Mouse (Mus musculus): ENCODE measurements around the gene Lbhd1.

The Lbhd1 gene

DNA sequence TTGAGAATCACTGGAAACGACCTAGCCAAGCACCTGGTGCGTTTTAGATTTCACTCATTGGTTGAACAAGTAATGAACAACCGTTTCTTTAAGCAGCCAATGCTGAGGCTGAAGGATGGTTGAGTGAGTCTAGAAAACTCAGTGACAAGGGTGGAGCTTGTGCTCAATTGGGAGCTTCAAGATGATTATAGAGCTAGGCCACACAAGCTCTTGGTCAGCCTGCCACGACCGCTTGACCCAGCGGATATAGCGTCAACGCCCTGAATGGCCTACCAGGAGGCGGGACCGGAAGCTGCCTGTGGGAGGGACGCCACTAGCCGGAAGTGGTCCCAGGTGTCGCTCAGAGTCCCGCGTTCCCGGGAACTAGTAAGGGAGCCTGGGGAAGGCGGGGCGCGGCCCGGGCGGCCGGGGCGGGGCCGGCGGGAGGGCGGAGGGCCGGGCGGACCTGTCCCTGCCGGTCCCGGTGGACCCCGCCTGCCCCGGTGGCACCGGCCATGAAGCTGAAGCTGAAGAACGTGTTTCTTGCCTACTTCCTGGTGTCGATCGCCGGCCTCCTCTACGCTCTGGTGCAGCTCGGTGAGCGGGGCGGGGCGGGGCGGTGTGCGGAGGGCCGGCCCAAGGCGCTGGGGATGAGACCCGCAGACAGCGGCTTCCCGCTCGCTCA is 36.7 kb downstream of the Lbhd1 start, which contains the start of gene B3gat3:
Gene B3gat3 (plus strand): TSS at position 302 of the 664 bp plus-strand sequence.
- Histone ChIP-seq H3K4me1 (replicated peaks; ENCODE audit: low read depth, low read length) (peaks cover 44% of the 10 kb centered on the region), H3K27me3 (ENCODE audit: insufficient read depth, low read length) (no peaks in the 10 kb centered on the region), H3K9me3 (ENCODE audit: low read length) (no peaks in the 10 kb centered on the region), H3K36me3 (ENCODE audit: insufficient read depth, low read length) (peaks cover 37% of the 10 kb centered on the region), H3K4me3 (replicated peaks; ENCODE audit: low read length) (peak within 1 kb of the TSS; percentile 93)
- TF ChIP-seq CTCF (conservative IDR thresholded peaks at IDR 0.05; ENCODE audit: low read length) (no peak), POU5F1 (IDR thresholded peaks at IDR 0.05; ENCODE audit: borderline replicate concordance, low read length) (no peak), NANOG (IDR thresholded peaks at IDR 0.05; ENCODE audit: borderline replicate concordance, low read length) (no peak)

DNA sequence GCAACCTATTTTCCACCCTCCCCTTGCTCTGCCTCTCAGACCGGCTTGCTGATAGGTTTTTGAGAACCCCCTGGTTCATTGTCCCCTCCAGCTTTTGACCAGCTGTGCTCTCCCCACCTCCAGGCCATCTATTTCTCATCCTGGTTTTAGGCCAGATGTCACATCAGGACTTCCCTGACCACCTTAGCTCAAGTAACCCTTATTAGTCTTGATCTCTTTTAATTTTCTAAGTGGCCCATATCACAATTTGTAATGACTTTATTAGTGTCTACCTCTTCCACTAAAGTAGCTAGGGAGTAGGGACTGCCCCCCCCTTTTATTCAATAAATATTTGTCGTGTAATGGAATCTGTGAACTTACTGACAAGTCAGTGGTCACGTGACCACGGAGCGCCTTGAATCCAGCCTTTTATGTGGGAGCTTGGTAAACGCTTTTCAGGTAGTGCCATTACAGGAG is 37.3 kb downstream of the Lbhd1 start:
- Histone ChIP-seq H3K4me3 (replicated peaks; ENCODE audit: low read length) (peak overlapping the region; percentile 93), H3K27me3 (ENCODE audit: insufficient read depth, low read length) (no peaks in the 10 kb centered on the region), H3K36me3 (ENCODE audit: insufficient read depth, low read length) (peaks cover 37% of the 10 kb centered on the region), H3K4me1 (replicated peaks; ENCODE audit: low read depth, low read length) (peaks cover 50% of the 10 kb centered on the region), H3K9me3 (ENCODE audit: low read length) (no peaks in the 10 kb centered on the region)
- TF ChIP-seq CTCF (conservative IDR thresholded peaks at IDR 0.05; ENCODE audit: low read length): no peak

DNA sequence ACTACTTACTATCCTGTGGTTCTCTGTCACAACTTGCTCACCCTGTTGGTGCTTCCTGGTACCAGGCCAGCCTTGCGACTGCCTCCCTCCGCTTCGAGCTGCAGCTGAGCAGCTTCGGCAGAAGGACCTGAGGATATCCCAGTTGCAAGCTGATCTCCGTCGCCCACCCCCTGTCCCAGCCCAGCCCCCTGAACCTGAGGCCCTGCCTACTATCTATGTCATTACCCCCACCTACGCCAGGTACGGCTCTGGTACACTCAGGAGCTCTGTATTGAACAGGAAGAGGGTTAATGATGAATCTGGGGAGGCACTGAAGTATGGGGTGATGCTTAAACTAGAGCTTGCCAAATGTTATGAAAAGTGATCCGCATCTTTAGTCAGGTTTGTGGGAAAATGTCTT is 38.2 kb downstream of the Lbhd1 start:
- Histone ChIP-seq H3K36me3 (ENCODE audit: insufficient read depth, low read length) (peaks cover 36% of the 10 kb centered on the region), H3K4me1 (replicated peaks; ENCODE audit: low read depth, low read length) (peaks cover 52% of the 10 kb centered on the region), H3K9me3 (ENCODE audit: low read length) (no peaks in the 10 kb centered on the region), H3K4me3 (replicated peaks; ENCODE audit: low read length) (no peak overlapping the region), H3K27me3 (ENCODE audit: insufficient read depth, low read length) (no peaks in the 10 kb centered on the region)
- TF ChIP-seq POU5F1 (IDR thresholded peaks at IDR 0.05; ENCODE audit: borderline replicate concordance, low read length) (no peak), NANOG (IDR thresholded peaks at IDR 0.05; ENCODE audit: borderline replicate concordance, low read length) (no peak), CTCF (conservative IDR thresholded peaks at IDR 0.05; ENCODE audit: low read length) (no peak)

DNA sequence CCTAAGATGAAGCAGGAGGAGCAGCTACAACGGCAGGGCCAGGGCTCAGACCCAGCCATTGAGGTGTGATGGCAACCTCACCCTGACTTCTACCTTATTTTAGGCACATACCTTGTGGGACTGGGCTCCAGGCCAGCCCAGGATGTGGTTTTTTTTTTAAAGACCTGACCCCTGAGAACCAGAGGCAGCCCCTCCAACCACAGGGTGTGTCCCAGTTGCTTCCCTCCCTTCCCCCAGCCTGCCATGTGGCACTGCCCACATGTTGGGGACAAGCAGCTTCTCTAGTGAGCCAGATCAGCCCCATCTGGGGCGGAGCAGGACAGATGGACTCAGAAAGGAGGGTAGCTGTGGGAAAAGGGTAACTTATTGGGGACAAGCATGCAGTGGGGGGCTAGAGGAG is 43.2 kb downstream of the Lbhd1 start:
- Histone ChIP-seq H3K4me3 (replicated peaks; ENCODE audit: low read length) (no peak overlapping the region), H3K9me3 (ENCODE audit: low read length) (no peaks in the 10 kb centered on the region), H3K4me1 (replicated peaks; ENCODE audit: low read depth, low read length) (peaks cover 45% of the 10 kb centered on the region), H3K36me3 (ENCODE audit: insufficient read depth, low read length) (peaks cover 48% of the 10 kb centered on the region), H3K27me3 (ENCODE audit: insufficient read depth, low read length) (peaks cover 18% of the 10 kb centered on the region)
- TF ChIP-seq NANOG (IDR thresholded peaks at IDR 0.05; ENCODE audit: borderline replicate concordance, low read length) (no peak), CTCF (conservative IDR thresholded peaks at IDR 0.05; ENCODE audit: low read length) (no peak), POU5F1 (IDR thresholded peaks at IDR 0.05; ENCODE audit: borderline replicate concordance, low read length) (no peak)

DNA sequence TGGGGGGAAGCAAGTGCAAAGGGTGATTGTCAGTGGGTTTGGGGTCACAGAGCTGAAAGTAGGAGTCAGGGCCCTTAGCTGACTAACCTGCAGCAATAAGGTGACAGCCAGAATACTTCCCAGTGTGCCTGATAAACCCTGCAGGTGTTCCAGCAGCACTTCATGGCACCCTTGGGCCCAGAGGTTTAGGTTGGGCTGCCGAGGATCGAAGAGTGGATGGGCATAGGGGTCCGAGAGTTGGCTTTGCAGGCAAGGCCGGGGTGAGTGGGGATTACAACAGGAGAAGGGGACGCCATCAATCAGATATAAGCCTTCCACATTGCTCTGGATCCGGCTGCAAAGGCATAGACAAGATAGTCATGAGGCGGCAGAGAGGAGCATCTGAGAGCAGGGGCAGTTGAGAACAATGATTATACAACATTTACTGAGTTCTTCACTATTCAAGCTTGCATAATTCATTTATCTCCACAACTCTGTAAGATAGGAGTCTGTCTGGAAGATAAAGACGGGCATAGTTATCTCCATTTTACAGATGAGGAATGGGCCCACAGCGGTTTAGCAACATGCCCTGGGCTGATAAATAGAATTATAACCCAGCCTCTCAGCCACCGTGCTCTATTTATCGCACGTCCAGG is 44.5 kb downstream of the Lbhd1 start:
- H3K4me1 ChIP-seq (replicated peaks; ENCODE audit: low read depth, low read length): peaks cover 44% of the 10 kb centered on the region
- TF ChIP-seq POU5F1 (IDR thresholded peaks at IDR 0.05; ENCODE audit: borderline replicate concordance, low read length) (no peak), CTCF (conservative IDR thresholded peaks at IDR 0.05; ENCODE audit: low read length) (no peak), NANOG (IDR thresholded peaks at IDR 0.05; ENCODE audit: borderline replicate concordance, low read length) (no peak)
- H3K4me3 ChIP-seq (replicated peaks; ENCODE audit: low read length): no peak overlapping the region
- H3K9me3 ChIP-seq (ENCODE audit: low read length): no peaks in the 10 kb centered on the region
- peaks cover 18% of the 10 kb centered on the region for H3K27me3 ChIP-seq (ENCODE audit: insufficient read depth, low read length)
- peaks cover 42% of the 10 kb centered on the region for H3K36me3 ChIP-seq (ENCODE audit: insufficient read depth, low read length)

DNA sequence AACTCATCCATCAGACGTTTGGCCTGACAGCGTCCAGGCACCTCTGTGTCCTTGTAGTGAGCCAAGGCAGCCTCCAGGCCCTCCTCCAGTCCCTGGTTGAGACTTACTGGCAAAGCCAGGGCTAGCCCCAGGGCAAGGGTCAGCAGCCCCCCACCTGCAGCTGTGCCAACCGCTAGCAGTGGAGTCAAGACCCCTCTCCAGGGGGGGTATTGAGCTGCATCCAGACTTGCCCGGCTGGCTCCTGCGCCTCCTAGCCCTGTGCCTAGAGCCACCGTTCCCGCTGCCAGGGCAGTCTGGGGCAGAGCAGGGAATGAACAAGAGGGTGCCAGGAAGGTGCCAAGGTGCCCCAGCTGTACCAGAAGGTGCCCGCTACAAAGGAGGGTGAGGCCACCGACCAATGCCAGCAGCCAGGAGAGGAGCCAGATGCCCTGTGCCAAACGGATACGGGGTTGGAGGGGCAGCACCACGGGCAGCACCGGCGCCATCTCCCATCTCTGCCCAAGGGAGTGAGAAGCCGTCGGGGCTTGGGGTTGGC is 45.2 kb downstream of the Lbhd1 start:
- Histone ChIP-seq H3K36me3 (ENCODE audit: insufficient read depth, low read length) (peaks cover 43% of the 10 kb centered on the region), H3K4me3 (replicated peaks; ENCODE audit: low read length) (peak overlapping the region; percentile 91), H3K27me3 (ENCODE audit: insufficient read depth, low read length) (peaks cover 18% of the 10 kb centered on the region), H3K9me3 (ENCODE audit: low read length) (no peaks in the 10 kb centered on the region), H3K4me1 (replicated peaks; ENCODE audit: low read depth, low read length) (peaks cover 44% of the 10 kb centered on the region)
- no peak for TF ChIP-seq CTCF (conservative IDR thresholded peaks at IDR 0.05; ENCODE audit: low read length)
- TF ChIP-seq NANOG (IDR thresholded peaks at IDR 0.05; ENCODE audit: borderline replicate concordance, low read length): no peak
- no peak for TF ChIP-seq POU5F1 (IDR thresholded peaks at IDR 0.05; ENCODE audit: borderline replicate concordance, low read length)

DNA sequence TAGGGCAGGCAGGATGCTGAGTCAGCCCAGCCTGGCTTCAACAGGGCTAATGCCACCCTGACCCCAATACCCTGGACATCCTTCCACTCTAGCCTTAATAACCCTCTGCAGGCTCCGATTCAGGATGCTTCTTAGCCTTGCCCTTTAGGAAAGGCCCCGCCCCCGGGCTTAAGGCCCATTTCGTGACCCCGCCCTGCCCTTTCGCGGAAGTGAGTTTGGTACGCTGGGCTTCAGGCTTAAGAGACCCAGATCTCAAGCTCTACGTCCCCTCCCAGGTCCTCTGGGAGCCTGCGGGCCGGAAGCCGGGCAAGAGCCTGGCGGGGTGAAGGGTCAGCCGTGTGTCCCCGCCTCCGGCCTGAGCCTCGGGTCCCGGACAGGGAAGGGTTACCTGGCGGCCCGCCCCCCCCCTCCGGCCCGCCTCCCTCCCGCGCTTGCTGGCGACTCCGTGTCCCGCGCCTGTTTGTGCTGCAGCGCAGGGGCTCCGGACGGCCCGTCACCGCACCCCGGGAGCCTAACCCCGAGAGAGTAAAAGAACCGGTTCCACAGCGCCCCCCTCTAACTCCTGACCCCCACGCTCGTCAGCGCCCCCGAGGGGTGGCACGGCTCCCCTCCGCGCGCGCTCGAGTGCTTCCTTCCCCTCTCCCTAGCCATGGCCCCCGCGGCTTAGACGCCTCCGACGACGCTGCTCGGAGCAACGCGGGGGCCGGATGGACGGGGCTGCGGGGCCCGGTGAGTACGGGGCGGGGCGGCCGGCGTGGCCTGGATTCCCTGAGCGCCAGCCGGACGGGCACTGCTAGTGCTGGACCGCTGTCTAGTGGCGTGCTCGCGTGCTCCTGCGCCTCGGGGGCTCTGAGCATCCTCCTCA is 45.9 kb downstream of the Lbhd1 start, which contains the start of the genes Rom1 and Eml3:
Gene Rom1 (minus strand): TSS at position 133 of the 865 bp plus-strand sequence.
Gene Eml3 (plus strand): TSS at position 329 of the 865 bp plus-strand sequence.
- H3K9me3 ChIP-seq (ENCODE audit: low read length): no peaks in the 10 kb centered on the region
- peaks cover 50% of the 10 kb centered on the region for H3K36me3 ChIP-seq (ENCODE audit: insufficient read depth, low read length)
- H3K4me1 ChIP-seq (replicated peaks; ENCODE audit: low read depth, low read length): peaks cover 44% of the 10 kb centered on the region
- peak within 1 kb of the TSS; percentile 91 for H3K4me3 ChIP-seq (replicated peaks; ENCODE audit: low read length)
- TF ChIP-seq CTCF (conservative IDR thresholded peaks at IDR 0.05; ENCODE audit: low read length) (no peak), POU5F1 (IDR thresholded peaks at IDR 0.05; ENCODE audit: borderline replicate concordance, low read length) (no peak), NANOG (IDR thresholded peaks at IDR 0.05; ENCODE audit: borderline replicate concordance, low read length) (no peak)
- H3K27me3 ChIP-seq (ENCODE audit: insufficient read depth, low read length): peaks cover 18% of the 10 kb centered on the region

DNA sequence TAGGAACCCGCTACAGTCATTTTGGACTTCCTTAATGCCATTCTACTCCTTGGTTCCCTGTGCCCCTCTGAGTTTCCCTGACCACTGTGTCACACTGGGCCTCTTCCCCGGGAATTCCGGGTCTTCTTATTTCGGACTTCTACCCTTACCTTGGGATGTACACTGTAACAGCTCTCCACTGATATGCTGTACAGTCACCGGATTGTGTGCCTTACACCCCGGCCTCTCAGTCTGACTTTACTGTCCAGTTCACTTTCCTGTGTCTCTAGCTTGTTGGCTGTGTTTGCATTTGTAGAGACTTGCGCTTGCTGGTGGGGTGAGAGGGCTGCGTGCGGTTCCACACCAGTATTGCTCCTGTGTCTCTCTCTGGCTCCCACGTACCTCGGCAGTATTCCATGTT is 46.6 kb downstream of the Lbhd1 start:
- Histone ChIP-seq H3K4me3 (replicated peaks; ENCODE audit: low read length) (peak overlapping the region; percentile 91), H3K9me3 (ENCODE audit: low read length) (no peaks in the 10 kb centered on the region), H3K36me3 (ENCODE audit: insufficient read depth, low read length) (peaks cover 57% of the 10 kb centered on the region), H3K27me3 (ENCODE audit: insufficient read depth, low read length) (peaks cover 18% of the 10 kb centered on the region), H3K4me1 (replicated peaks; ENCODE audit: low read depth, low read length) (peaks cover 44% of the 10 kb centered on the region)
- TF ChIP-seq NANOG (IDR thresholded peaks at IDR 0.05; ENCODE audit: borderline replicate concordance, low read length) (no peak), POU5F1 (IDR thresholded peaks at IDR 0.05; ENCODE audit: borderline replicate concordance, low read length) (no peak), CTCF (conservative IDR thresholded peaks at IDR 0.05; ENCODE audit: low read length) (no peak)
